Mouse (Mus musculus) spleen, postnatal 4 days (tissue): ENCODE results near the gene Hmgcll1.
"Not testable (repeated sequence)": the region's sequence is repeated elsewhere in the genome, so short reads cannot be mapped to it uniquely, and the experiment has no call there.

ENCODE experiments used
- DNase-seq, 2 experiments: peaks; one replicate each; pipeline ENCODE4 v3.0.0; 2022; ENCODE audit warnings: low spot score in 2 of 2

Gene Hmgcll1

DNA sequence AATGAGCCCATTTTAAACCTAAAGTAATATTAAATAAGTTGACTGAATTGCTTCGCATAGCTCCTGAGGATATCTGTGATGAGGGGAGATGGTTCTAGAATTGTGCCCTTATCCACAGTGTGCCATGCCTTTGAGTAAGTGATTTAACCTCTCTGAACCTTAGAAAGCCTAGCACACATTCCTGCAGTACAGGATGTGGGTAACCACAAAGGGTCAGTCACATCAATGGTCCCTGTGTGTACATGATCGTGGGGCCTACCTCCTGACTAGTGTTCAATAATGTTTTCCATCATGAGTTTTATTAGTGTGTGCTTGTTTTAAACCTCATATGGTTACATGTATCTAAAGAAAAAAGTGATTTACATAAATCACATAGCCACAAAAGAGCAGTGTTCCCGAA lies 46.3 kb downstream of the Hmgcll1 start:
- DNase-seq, result no peak

GRCm38 (mm10) chr9:76061492-76061891 lies 46.8 kb downstream of the Hmgcll1 start:
- DNase-seq, result no peak

DNA sequence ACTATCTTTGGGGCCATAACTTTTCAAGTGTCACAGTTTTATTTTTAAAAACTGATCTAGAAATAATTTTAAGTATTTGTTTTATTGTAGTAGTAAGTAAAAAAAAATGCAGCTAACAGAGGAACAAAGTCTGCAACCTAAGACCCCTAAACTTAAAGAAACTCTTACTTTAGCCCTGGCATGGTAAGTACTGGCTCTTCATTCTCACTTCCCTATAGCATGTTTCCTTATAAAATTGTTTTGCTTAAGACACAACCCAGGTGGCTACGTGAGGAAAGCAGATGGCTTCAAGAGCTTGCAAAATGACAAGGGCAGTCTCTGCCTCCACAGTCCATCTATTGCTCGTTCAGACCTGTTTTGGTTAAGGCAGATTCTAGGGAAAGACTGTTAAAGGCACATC lies 49.5 kb downstream of the Hmgcll1 start:
- no peak for DNase-seq

GRCm38 (mm10) chr9:76091561-76091960 lies 76.9 kb downstream of the Hmgcll1 start:
- no peak for DNase-seq

GRCm38 (mm10) chr9:76097221-76097620 lies 82.6 kb downstream of the Hmgcll1 start:
- DNase-seq, result no peak

GRCm38 (mm10) chr9:76099981-76100380 lies 85.3 kb downstream of the Hmgcll1 start:
- DNase-seq, result no peak

- DNase-seq, result not testable (repeated sequence)
These were observed 89.8 kb downstream of the Hmgcll1 start for GRCm38 (mm10) chr9:76104416-76104815.

GRCm38 (mm10) chr9:76104846-76105245 lies 90.2 kb downstream of the Hmgcll1 start:
- DNase-seq, result no peak

- DNase-seq, result peak in 1 of 2 experiments; percentile 14
These were observed 108.2 kb downstream of the Hmgcll1 start for GRCm38 (mm10) chr9:76122888-76123287.

DNA sequence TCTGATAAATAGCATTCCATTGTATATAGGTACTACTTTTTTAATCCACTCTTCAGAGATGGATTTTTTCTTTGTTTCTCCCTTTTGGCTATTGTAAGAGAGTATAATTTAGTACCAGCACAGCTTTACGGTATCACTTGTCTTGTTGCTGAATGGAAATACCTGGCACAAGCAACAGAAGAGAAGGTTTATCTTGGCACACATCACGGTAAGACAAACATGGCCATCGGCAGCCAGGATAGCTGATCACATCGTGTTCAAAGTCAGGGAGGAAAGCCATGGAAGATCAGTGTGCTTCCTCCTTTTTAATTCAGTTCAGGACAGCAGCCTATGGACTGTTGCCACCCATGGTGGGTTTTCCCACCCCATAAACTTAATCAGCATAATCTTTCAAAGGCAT lies 109.6 kb downstream of the Hmgcll1 start:
- DNase-seq, result no peak

GRCm38 (mm10) chr9:76129353-76129752 lies 114.7 kb downstream of the Hmgcll1 start:
- no peak for DNase-seq

- no peak for DNase-seq
These were observed 119.4 kb downstream of the Hmgcll1 start for GRCm38 (mm10) chr9:76134042-76134441.

- DNase-seq, result no peak
These were observed 123.9 kb downstream of the Hmgcll1 start for GRCm38 (mm10) chr9:76138378-76139109.

DNA sequence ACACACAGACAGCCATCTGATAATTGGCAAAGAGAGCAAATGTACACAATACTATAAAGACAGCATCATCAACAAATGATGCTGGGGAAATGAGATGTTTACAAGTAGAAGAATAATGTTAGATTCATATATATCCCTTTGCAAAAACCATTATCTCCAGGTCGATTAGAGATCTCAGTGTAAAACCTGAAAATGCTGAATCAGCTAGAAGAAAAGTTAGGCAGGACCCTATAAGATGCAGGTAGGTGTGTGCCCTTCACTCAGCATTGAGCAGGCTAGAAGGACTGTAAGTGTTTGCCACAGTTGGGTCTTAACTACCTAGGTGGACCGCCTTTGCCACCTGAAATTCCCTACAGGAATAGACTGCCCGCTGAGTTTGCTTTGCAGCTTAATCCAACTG lies 130.9 kb downstream of the Hmgcll1 start:
- DNase-seq, result no peak

GRCm38 (mm10) chr9:76162446-76162845 lies 147.8 kb downstream of the Hmgcll1 start:
- no peak for DNase-seq

DNA sequence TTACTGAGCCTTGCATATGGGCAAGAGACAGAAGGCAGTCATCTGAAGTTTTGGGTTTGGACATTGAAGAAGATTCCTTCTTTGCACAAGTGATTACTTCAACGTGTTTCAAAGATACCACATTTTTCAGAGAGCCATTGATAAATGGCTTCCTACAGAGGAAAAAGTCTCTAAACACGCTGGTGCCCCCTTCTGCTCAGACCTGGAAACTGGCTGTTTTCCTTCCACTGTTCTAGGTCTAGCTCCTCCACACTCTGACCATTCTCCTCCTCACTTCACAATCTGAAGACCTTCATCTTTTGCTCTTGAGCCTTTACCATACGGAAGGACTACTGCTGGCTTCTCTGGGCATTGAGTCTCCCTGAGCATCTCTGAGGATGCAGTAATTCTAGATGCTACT lies 153.7 kb downstream of the Hmgcll1 start:
- DNase-seq, result no peak

GRCm38 (mm10) chr9:76172686-76173295 lies 158.1 kb downstream of the Hmgcll1 start:
- no peak for DNase-seq

DNA sequence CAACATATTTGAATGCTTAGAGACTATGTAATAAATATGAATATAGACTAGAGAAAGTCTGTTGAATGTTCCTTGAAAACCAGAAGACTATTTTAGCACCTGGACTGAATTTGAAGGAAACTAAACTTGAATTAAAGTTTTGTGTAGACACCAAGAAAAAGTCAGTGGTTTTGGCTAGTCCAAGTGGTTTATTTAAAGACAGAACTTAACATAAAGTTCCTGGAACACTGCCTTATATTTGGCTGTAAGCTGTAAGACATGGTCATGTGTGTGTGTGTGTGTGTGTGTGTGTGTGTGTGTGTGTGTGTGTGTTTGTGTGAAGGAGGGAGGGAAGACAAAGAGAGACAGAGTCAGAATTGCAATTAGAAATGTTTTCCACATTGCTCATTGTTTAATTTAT lies 164.6 kb downstream of the Hmgcll1 start:
- no peak for DNase-seq
